Mouse (Mus musculus) lung, postnatal 0 days (tissue): ENCODE results near the gene St3gal2. TPM values are rescaled to one million over a fixed set of nuclear protein-coding genes. Genes with fewer than 3 reads are reported as not detected.
A peak's percentile ranks its signal among the peaks of the same experiment; 100 is the strongest.

Source experiments
- ATAC-seq: fragments of 200-750 bp; cut with Nextera tagmentation; 2 replicates; pipeline ENCODE4 v1.8.0; 2017; ENCODE audit warnings: moderate library complexity
- DNase-seq: peaks from one replicate; pipeline ENCODE4 v3.0.0-alpha.2; 2016; ENCODE audit warnings: low spot score
- H3K27ac ChIP-seq: fragments of 300-500 bp; sonication (generic); 2 replicates; pipeline ENCODE4 v1.5.1; 2014; ENCODE audit warnings: antibody characterized with exemption, mild to moderate bottlenecking, low read length, mixed read lengths
- H3K27me3 ChIP-seq: fragments of 300-500 bp; sonication (generic); replicated peaks from 2 replicates; pipeline ENCODE4 v1.6.1; 2014; ENCODE audit warnings: low read length, mixed read lengths; ENCODE audit not compliant: insufficient read depth
- H3K36me3 ChIP-seq: fragments of 300-500 bp; sonication (generic); 2 replicates; pipeline ENCODE4 v1.6.1; 2014; ENCODE audit warnings: low read length, mixed read lengths; ENCODE audit not compliant: insufficient read depth
- H3K4me1 ChIP-seq: fragments of 300-500 bp; sonication (generic); 2 replicates; pipeline ENCODE4 v1.6.1; 2014; ENCODE audit warnings: antibody characterized with exemption, low read depth, low read length, mixed read lengths; ENCODE audit not compliant: insufficient read depth
- H3K4me2 ChIP-seq: fragments of 300-500 bp; sonication (generic); replicated peaks from 2 replicates; pipeline ENCODE4 v1.6.1; 2014; ENCODE audit warnings: low read depth, mild to moderate bottlenecking, low read length, moderate library complexity, mixed read lengths
- H3K4me3 ChIP-seq: fragments of 300-500 bp; sonication (generic); 2 replicates; pipeline ENCODE4 v1.5.1; 2014; ENCODE audit warnings: low read depth, low read length
- H3K9ac ChIP-seq: fragments of 300-500 bp; sonication (generic); replicated peaks from 2 replicates; pipeline ENCODE4 v1.6.1; 2014; ENCODE audit warnings: low read depth, mild to moderate bottlenecking
- H3K9me3 ChIP-seq: fragments of 300-500 bp; sonication (generic); 2 replicates; pipeline ENCODE4 v1.6.1; 2016; ENCODE audit warnings: low read length, mixed read lengths
- CTCF ChIP-seq: IDR thresholded peaks from 2 replicates; pipeline ENCODE4 v1.5.1; 2016; ENCODE audit warnings: antibody characterized with exemption, mild to moderate bottlenecking
- EP300 ChIP-seq: IDR thresholded peaks from 2 replicates; pipeline ENCODE4 v1.6.1; 2016; ENCODE audit warnings: antibody characterized with exemption, mild to moderate bottlenecking, control low read depth
- WGBS: fragments of 180-500 bp; shearing (Covaris S2); extraction: QIAGEN DNeasy Blood & Tissue Kit; methylation state at CpG from one replicate; pipeline ENCODE4 v1.1.7; 2014; 5-methylcytosine and 5-hydroxymethylcytosine counted together
- polyA plus RNA-seq: library from polyadenylated mRNA; unstranded; fragments of >200 nt; fragmentation: Nextera tagmentation; extraction: Ambion mirVana; gene quantifications from 2 replicates; pipeline ENCODE4 v1.2.1, GENCODE M21; 2015

St3gal2 gene
- 15.5 and 16.7 TPM in 2 replicates for polyA plus RNA-seq

GRCm38 (mm10) chr8:110919341-110920031 is at the start of gene St3gal2:
Gene St3gal2, plus strand, starts transcription at chr8:110919922.
- Histone ChIP-seq H3K4me1 (no peaks in the 10 kb centered on the region; the same call in 1 of the 2 replicates), H3K4me2 (peak within 1 kb of the TSS; percentile 70), H3K9me3 (no peaks in the 10 kb centered on the region), H3K27ac (peak within 1 kb of the TSS; percentile 54), H3K27me3 (no peaks in the 10 kb centered on the region), H3K4me3 (peak within 1 kb of the TSS; percentile 58), H3K36me3 (no peaks in the 10 kb centered on the region), H3K9ac (peak within 1 kb of the TSS; percentile 51)
- no peak for TF ChIP-seq CTCF
- TF ChIP-seq EP300: no peak
- ATAC-seq: peak; percentile 98
- DNase-seq: peak; percentile 95
- WGBS: 2% methylated on average over 14 of the region's 36 CpGs

GRCm38 (mm10) chr8:110870501-110870900 is 49.2 kb upstream of the St3gal2 start:
- H3K4me3 ChIP-seq: no peak overlapping the region
- no peaks in the 10 kb centered on the region for H3K27me3 ChIP-seq
- WGBS: 95% methylated on average over 2 of the region's 2 CpGs
- H3K4me2 ChIP-seq: no peak overlapping the region
- H3K4me1 ChIP-seq: no peaks in the 10 kb centered on the region
- ATAC-seq: no peak
- H3K27ac ChIP-seq: no peak overlapping the region
- H3K9me3 ChIP-seq: no peaks in the 10 kb centered on the region
- no peak for DNase-seq
- H3K36me3 ChIP-seq: peaks cover 24% of the 10 kb centered on the region
- TF ChIP-seq EP300: no peak
- TF ChIP-seq CTCF: no peak
- no peak overlapping the region for H3K9ac ChIP-seq

GRCm38 (mm10) chr8:110877862-110878261 is 41.9 kb upstream of the St3gal2 start:
- WGBS: 80% methylated on average over 4 of the region's 4 CpGs
- Histone ChIP-seq H3K36me3 (peaks cover 51% of the 10 kb centered on the region), H3K27me3 (no peaks in the 10 kb centered on the region), H3K27ac (no peak overlapping the region), H3K4me2 (no peak overlapping the region), H3K9ac (no peak overlapping the region), H3K9me3 (no peaks in the 10 kb centered on the region), H3K4me1 (no peaks in the 10 kb centered on the region), H3K4me3 (no peak overlapping the region)
- DNase-seq (no peak), ATAC-seq (no peak)
- TF ChIP-seq EP300: no peak
- TF ChIP-seq CTCF: no peak

- Histone ChIP-seq H3K4me1 (no peaks in the 10 kb centered on the region), H3K9me3 (no peaks in the 10 kb centered on the region), H3K36me3 (peaks cover 42% of the 10 kb centered on the region), H3K27ac (no peak overlapping the region), H3K4me2 (no peak overlapping the region), H3K27me3 (no peaks in the 10 kb centered on the region), H3K9ac (no peak overlapping the region), H3K4me3 (no peak overlapping the region)
- DNase-seq (no peak), ATAC-seq (no peak)
- TF ChIP-seq CTCF (no peak), EP300 (no peak)
- 95% methylated on average over 10 of the region's 10 CpGs for WGBS
Measured at GRCm38 (mm10) chr8:110881741-110882310, 37.9 kb upstream of the St3gal2 start.

GRCm38 (mm10) chr8:110883824-110884223 is 35.9 kb upstream of the St3gal2 start:
- no peak for ATAC-seq
- Histone ChIP-seq H3K9ac (no peak overlapping the region), H3K4me1 (no peaks in the 10 kb centered on the region), H3K36me3 (peaks cover 49% of the 10 kb centered on the region), H3K27me3 (no peaks in the 10 kb centered on the region), H3K4me2 (no peak overlapping the region), H3K9me3 (no peaks in the 10 kb centered on the region), H3K4me3 (no peak overlapping the region), H3K27ac (no peak overlapping the region)
- WGBS: 95% methylated on average over 18 of the region's 18 CpGs
- TF ChIP-seq CTCF (no peak), EP300 (no peak)
- DNase-seq: no peak

GRCm38 (mm10) chr8:110886634-110887033 is 33.1 kb upstream of the St3gal2 start:
- DNase-seq (no peak), ATAC-seq (no peak)
- no peaks in the 10 kb centered on the region for H3K9me3 ChIP-seq
- H3K4me3 ChIP-seq: no peak overlapping the region
- H3K9ac ChIP-seq: no peak overlapping the region
- H3K4me1 ChIP-seq: no peaks in the 10 kb centered on the region
- H3K36me3 ChIP-seq: peaks cover 32% of the 10 kb centered on the region
- H3K27me3 ChIP-seq: no peaks in the 10 kb centered on the region
- H3K4me2 ChIP-seq: no peak overlapping the region
- no peak for TF ChIP-seq CTCF
- TF ChIP-seq EP300: no peak
- no peak overlapping the region for H3K27ac ChIP-seq
- 79% methylated on average over 3 of the region's 3 CpGs for WGBS
